Mouse (Mus musculus) lung, postnatal 25 days (tissue): ENCODE measurements around the gene Vmn2r9.
"Not testable (repeated sequence)": the region's sequence is repeated elsewhere in the genome, so short reads cannot be mapped to it uniquely, and the experiment has no call there.

Source experiments
- DNase-seq: peaks from one replicate; pipeline ENCODE4 v3.0.0; 2022; ENCODE audit warnings: low spot score

The Vmn2r9 gene

GRCm38 (mm10) chr5:108852501-108852900 is at the start of gene Vmn2r9:
Gene Vmn2r9, minus strand, starts transcription at chr5:108852601.
- DNase-seq: not testable (repeated sequence)

- not testable (repeated sequence) for DNase-seq
These were observed 14.3 kb upstream of the Vmn2r9 start for GRCm38 (mm10) chr5:108866746-108867145.

GRCm38 (mm10) chr5:108849466-108849865 is 2.9 kb downstream of the Vmn2r9 start:
- DNase-seq: peak; percentile 63

- DNase-seq: peak; percentile 56
These were observed 16.2 kb downstream of the Vmn2r9 start for GRCm38 (mm10) chr5:108836156-108836555.

- no peak for DNase-seq
These were observed 29.1 kb downstream of the Vmn2r9 start for GRCm38 (mm10) chr5:108823276-108823675.

- DNase-seq: not testable (repeated sequence)
These were observed 43.7 kb downstream of the Vmn2r9 start, which contains the start of gene Vmn2r8 for GRCm38 (mm10) chr5:108808750-108809149. Gene Vmn2r8, minus strand, starts transcription at chr5:108808850.

- peak; percentile 54 for DNase-seq
These were observed 48.8 kb downstream of the Vmn2r9 start for GRCm38 (mm10) chr5:108803646-108804045.

- DNase-seq: not testable (repeated sequence)
These were observed 57.1 kb downstream of the Vmn2r9 start, which contains the start of gene Tmed11 for GRCm38 (mm10) chr5:108795263-108795662. Gene Tmed11, minus strand, starts transcription at chr5:108795363.

- peak; percentile 35 for DNase-seq
These were observed 62.0 kb downstream of the Vmn2r9 start for GRCm38 (mm10) chr5:108790385-108790784.
